Mouse (Mus musculus) activated CD4-positive, CD25-positive, alpha-beta regulatory T cell, adult 4 months (primary cell): ENCODE measurements at regions not wholly inside any gene's neighbourhood (a gene's known extent, or its start where the extent isn't known, plus 50 kb on each side); places are given as distances from the start of the nearest gene placed in this dataset.

Source experiments
- ATAC-seq: one replicate; pipeline ENCODE4 v1.8.0; 2017

- no peak for ATAC-seq
These were observed 323.9 kb upstream of the Adgrl2 start for GRCm38 (mm10) chr3:149314258-149314657.

GRCm38 (mm10) chr3:149313217-149313616 lies 322.9 kb upstream of the Adgrl2 start:
- ATAC-seq = no peak

- ATAC-seq = no peak
These were observed 321.2 kb upstream of the Adgrl2 start for GRCm38 (mm10) chr3:149311576-149311975.

GRCm38 (mm10) chr3:149306709-149307108 lies 316.4 kb upstream of the Adgrl2 start:
- no peak for ATAC-seq

- no peak for ATAC-seq
These were observed 315.9 kb upstream of the Adgrl2 start for GRCm38 (mm10) chr3:149306291-149306690.

GRCm38 (mm10) chr3:149305440-149305839 lies 315.1 kb upstream of the Adgrl2 start:
- ATAC-seq = peak; percentile 79

- ATAC-seq = peak; percentile 35
These were observed 314.7 kb upstream of the Adgrl2 start for GRCm38 (mm10) chr3:149305011-149305413.

- ATAC-seq = no peak
These were observed 313.1 kb upstream of the Adgrl2 start for GRCm38 (mm10) chr3:149303418-149303817.

- ATAC-seq = no peak
These were observed 309.6 kb upstream of the Adgrl2 start for GRCm38 (mm10) chr3:149300002-149300401.

- ATAC-seq = no peak
These were observed 306.1 kb upstream of the Adgrl2 start for GRCm38 (mm10) chr3:149296419-149296962.

- ATAC-seq = no peak
These were observed 305.6 kb upstream of the Adgrl2 start for GRCm38 (mm10) chr3:149295942-149296341.

GRCm38 (mm10) chr3:149295257-149295831 lies 305.0 kb upstream of the Adgrl2 start:
- no peak for ATAC-seq

GRCm38 (mm10) chr3:149294445-149294844 lies 304.1 kb upstream of the Adgrl2 start:
- ATAC-seq = no peak

- ATAC-seq = no peak
These were observed 302.1 kb upstream of the Adgrl2 start for GRCm38 (mm10) chr3:149292459-149292858.

- ATAC-seq = no peak
These were observed 301.1 kb upstream of the Adgrl2 start for GRCm38 (mm10) chr3:149291473-149291872.

- no peak for ATAC-seq
These were observed 299.9 kb upstream of the Adgrl2 start for GRCm38 (mm10) chr3:149290228-149290627.

GRCm38 (mm10) chr3:149287080-149287479 lies 296.7 kb upstream of the Adgrl2 start:
- no peak for ATAC-seq

GRCm38 (mm10) chr3:149284976-149285375 lies 294.6 kb upstream of the Adgrl2 start:
- ATAC-seq = no peak

- ATAC-seq = no peak
These were observed 290.7 kb upstream of the Adgrl2 start for GRCm38 (mm10) chr3:149280807-149281789.

GRCm38 (mm10) chr3:149279338-149279737 lies 289.0 kb upstream of the Adgrl2 start:
- ATAC-seq = no peak

- ATAC-seq = no peak
These were observed 287.5 kb upstream of the Adgrl2 start for GRCm38 (mm10) chr3:149277812-149278211.

GRCm38 (mm10) chr3:149275478-149276132 lies 285.2 kb upstream of the Adgrl2 start:
- ATAC-seq = no peak

- ATAC-seq = no peak
These were observed 284.6 kb upstream of the Adgrl2 start for GRCm38 (mm10) chr3:149274987-149275386.
